Mouse (Mus musculus): Measurements from ENCODE around the gene Slc9a9. TPM values are rescaled to one million over a fixed set of nuclear protein-coding genes. Genes with fewer than 3 reads are reported as not detected.

Gene Slc9a9
- polyA plus RNA-seq, 1 experiment from 2014 or later, result 3.2 TPM

DNA sequence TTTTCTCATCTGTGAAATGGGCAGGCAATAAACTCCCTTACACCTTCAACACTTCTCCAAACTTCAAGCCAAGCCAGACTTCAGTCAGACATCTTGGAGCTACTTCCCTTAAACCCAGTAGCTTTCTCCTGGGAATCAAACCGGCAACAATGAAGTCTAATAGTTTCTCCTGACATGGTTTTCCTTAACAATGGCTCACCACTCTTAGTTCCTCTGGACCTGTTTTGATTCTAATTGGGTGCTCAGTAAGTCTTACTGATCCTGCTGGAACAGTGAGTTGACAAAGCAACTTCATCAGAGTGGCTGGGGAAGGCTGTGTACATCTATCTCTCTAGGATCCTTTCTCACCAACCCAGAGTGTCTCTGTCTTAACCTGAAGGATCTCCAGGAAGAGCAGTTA is 5.0 kb downstream of the Slc9a9 start:
- Histone ChIP-seq H3K4me3 (ENCODE audit: low read depth, low read length) (no peak overlapping the region), H3K27me3 (ENCODE audit: control insufficient read depth, insufficient read depth, low read depth, low read length) (no peaks in the 10 kb centered on the region), H3K4me2 (ENCODE audit: low read depth, low read length) (no peak overlapping the region), H3K36me3 (ENCODE audit: control insufficient read depth, insufficient read depth) (no peaks in the 10 kb centered on the region), H3K9me3 (replicated peaks; ENCODE audit: control insufficient read depth, low read length) (no peaks in the 10 kb centered on the region), H3K9ac (ENCODE audit: low read depth, low read length) (no peak overlapping the region), H3K27ac (ENCODE audit: low read length) (no peak overlapping the region), H3K4me1 (ENCODE audit: control insufficient read depth, low read depth, low read length) (no peaks in the 10 kb centered on the region; the same call in 1 of the 2 replicates)
- no peak for ATAC-seq (ENCODE audit: low read depth)
- 65% methylated on average over 1 of the region's 1 CpGs for WGBS (ENCODE audit: insufficient replicate concordance)

- 51% methylated on average over 3 of the region's 3 CpGs for WGBS (ENCODE audit: insufficient replicate concordance)
- no peak for ATAC-seq (ENCODE audit: low read depth)
- H3K4me2 ChIP-seq (ENCODE audit: low read depth, low read length), result no peak overlapping the region
- H3K27ac ChIP-seq (ENCODE audit: low read length), result no peak overlapping the region
- no peak overlapping the region for H3K9ac ChIP-seq (ENCODE audit: low read depth, low read length)
- H3K9me3 ChIP-seq (replicated peaks; ENCODE audit: control insufficient read depth, low read length), result no peaks in the 10 kb centered on the region
- H3K27me3 ChIP-seq (ENCODE audit: control insufficient read depth, insufficient read depth, low read depth, low read length), result no peaks in the 10 kb centered on the region
- no peaks in the 10 kb centered on the region for H3K4me1 ChIP-seq (ENCODE audit: control insufficient read depth, low read depth, low read length)
- H3K36me3 ChIP-seq (ENCODE audit: control insufficient read depth, insufficient read depth), result no peaks in the 10 kb centered on the region
- H3K4me3 ChIP-seq (ENCODE audit: low read depth, low read length), result no peak overlapping the region
These were observed 8.4 kb downstream of the Slc9a9 start for GRCm38 (mm10) chr9:94678021-94678655.

GRCm38 (mm10) chr9:94680468-94681094 is 10.9 kb downstream of the Slc9a9 start:
- Histone ChIP-seq H3K9ac (ENCODE audit: low read depth, low read length) (no peak overlapping the region), H3K36me3 (ENCODE audit: control insufficient read depth, insufficient read depth) (no peaks in the 10 kb centered on the region), H3K4me3 (ENCODE audit: low read depth, low read length) (no peak overlapping the region), H3K9me3 (replicated peaks; ENCODE audit: control insufficient read depth, low read length) (no peaks in the 10 kb centered on the region), H3K27me3 (ENCODE audit: control insufficient read depth, insufficient read depth, low read depth, low read length) (no peaks in the 10 kb centered on the region), H3K27ac (ENCODE audit: low read length) (no peak overlapping the region), H3K4me2 (ENCODE audit: low read depth, low read length) (no peak overlapping the region), H3K4me1 (ENCODE audit: control insufficient read depth, low read depth, low read length) (no peaks in the 10 kb centered on the region)
- WGBS (ENCODE audit: insufficient replicate concordance), result 71% methylated on average over 18 of the region's 18 CpGs
- no peak for ATAC-seq (ENCODE audit: low read depth)

DNA sequence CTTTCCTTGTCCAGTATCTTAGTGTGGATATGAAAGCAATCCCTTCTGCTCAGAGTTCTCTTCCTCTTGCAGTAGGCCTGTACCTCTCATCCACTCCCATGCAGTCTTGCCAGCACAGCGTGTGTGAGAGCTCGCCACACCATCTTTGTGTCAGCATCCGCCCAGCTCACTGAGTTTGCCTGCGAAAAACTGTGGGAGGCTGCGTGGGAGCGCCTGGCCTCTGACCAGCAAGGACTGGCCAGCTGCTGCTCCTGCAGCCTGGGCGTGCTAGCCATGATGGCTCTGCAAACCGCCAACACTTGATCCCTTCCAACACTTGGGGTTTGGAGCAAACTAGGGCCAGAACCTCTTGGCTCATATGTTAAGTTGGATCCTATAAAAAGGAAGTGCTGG is 11.4 kb downstream of the Slc9a9 start:
- WGBS (ENCODE audit: insufficient replicate concordance), result 78% methylated on average over 8 of the region's 8 CpGs
- H3K27ac ChIP-seq (ENCODE audit: low read length), result no peak overlapping the region
- H3K4me3 ChIP-seq (ENCODE audit: low read depth, low read length), result no peak overlapping the region
- H3K9me3 ChIP-seq (replicated peaks; ENCODE audit: control insufficient read depth, low read length), result no peaks in the 10 kb centered on the region
- H3K4me2 ChIP-seq (ENCODE audit: low read depth, low read length), result no peak overlapping the region
- ATAC-seq (ENCODE audit: low read depth), result no peak
- H3K4me1 ChIP-seq (ENCODE audit: control insufficient read depth, low read depth, low read length), result no peaks in the 10 kb centered on the region
- H3K27me3 ChIP-seq (ENCODE audit: control insufficient read depth, insufficient read depth, low read depth, low read length), result no peaks in the 10 kb centered on the region
- no peaks in the 10 kb centered on the region for H3K36me3 ChIP-seq (ENCODE audit: control insufficient read depth, insufficient read depth)
- H3K9ac ChIP-seq (ENCODE audit: low read depth, low read length), result no peak overlapping the region

DNA sequence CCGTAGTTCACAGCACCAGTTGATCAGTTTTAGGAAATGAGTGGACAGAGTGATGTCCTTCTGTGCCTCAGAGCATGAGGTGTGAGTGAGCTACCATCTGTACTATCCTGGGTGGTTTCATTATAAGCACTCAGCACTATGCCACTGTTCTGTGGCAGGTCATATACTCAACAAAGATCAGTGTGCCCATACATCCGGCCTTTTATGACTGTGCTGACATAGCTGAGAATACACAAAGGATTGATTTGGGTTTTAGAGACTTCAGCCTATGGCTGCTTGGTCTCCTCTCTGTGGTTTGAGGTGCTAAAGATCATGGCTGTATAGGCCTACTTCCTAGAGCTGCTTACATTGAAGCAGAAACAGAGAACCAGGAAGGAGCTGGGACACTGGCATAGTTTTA is 12.6 kb downstream of the Slc9a9 start:
- no peak for ATAC-seq (ENCODE audit: low read depth)
- Histone ChIP-seq H3K27me3 (ENCODE audit: control insufficient read depth, insufficient read depth, low read depth, low read length) (no peaks in the 10 kb centered on the region), H3K4me3 (ENCODE audit: low read depth, low read length) (no peak overlapping the region), H3K9ac (ENCODE audit: low read depth, low read length) (no peak overlapping the region), H3K4me1 (ENCODE audit: control insufficient read depth, low read depth, low read length) (no peaks in the 10 kb centered on the region), H3K4me2 (ENCODE audit: low read depth, low read length) (no peak overlapping the region), H3K27ac (ENCODE audit: low read length) (no peak overlapping the region), H3K36me3 (ENCODE audit: control insufficient read depth, insufficient read depth) (no peaks in the 10 kb centered on the region), H3K9me3 (replicated peaks; ENCODE audit: control insufficient read depth, low read length) (no peaks in the 10 kb centered on the region)
- 63% methylated on average over 2 of the region's 2 CpGs for WGBS (ENCODE audit: insufficient replicate concordance)

DNA sequence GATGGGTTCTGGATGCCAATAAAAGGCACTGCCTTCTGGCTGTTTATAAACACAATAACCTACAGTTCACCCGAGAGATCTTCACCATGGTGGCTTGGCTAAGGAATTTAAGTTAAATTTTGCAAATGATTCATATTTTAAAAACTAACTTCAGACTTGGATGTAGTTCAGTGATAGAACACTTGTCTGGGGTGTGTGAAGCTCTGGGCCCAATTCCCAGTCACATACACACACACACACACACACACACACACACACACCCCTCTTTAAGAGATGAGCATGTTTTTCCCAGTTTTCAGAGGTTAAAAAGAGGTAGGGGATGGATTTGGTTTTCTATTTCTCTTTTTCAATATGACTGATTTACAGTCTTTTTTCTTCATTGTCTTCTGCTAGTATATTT is 15.9 kb downstream of the Slc9a9 start:
- 54% methylated on average over 1 of the region's 1 CpGs for WGBS (ENCODE audit: insufficient replicate concordance)
- no peaks in the 10 kb centered on the region for H3K4me1 ChIP-seq (ENCODE audit: control insufficient read depth, low read depth, low read length)
- H3K9me3 ChIP-seq (replicated peaks; ENCODE audit: control insufficient read depth, low read length), result no peaks in the 10 kb centered on the region
- no peaks in the 10 kb centered on the region for H3K27me3 ChIP-seq (ENCODE audit: control insufficient read depth, insufficient read depth, low read depth, low read length)
- no peak overlapping the region for H3K4me3 ChIP-seq (ENCODE audit: low read depth, low read length)
- H3K36me3 ChIP-seq (ENCODE audit: control insufficient read depth, insufficient read depth), result no peaks in the 10 kb centered on the region
- H3K9ac ChIP-seq (ENCODE audit: low read depth, low read length), result no peak overlapping the region
- no peak overlapping the region for H3K27ac ChIP-seq (ENCODE audit: low read length)
- H3K4me2 ChIP-seq (ENCODE audit: low read depth, low read length), result no peak overlapping the region
- ATAC-seq (ENCODE audit: low read depth), result no peak

GRCm38 (mm10) chr9:94686380-94686779 is 16.7 kb downstream of the Slc9a9 start:
- H3K4me2 ChIP-seq (ENCODE audit: low read depth, low read length), result no peak overlapping the region
- H3K27me3 ChIP-seq (ENCODE audit: control insufficient read depth, insufficient read depth, low read depth, low read length), result no peaks in the 10 kb centered on the region
- no peaks in the 10 kb centered on the region for H3K36me3 ChIP-seq (ENCODE audit: control insufficient read depth, insufficient read depth)
- no peak overlapping the region for H3K9ac ChIP-seq (ENCODE audit: low read depth, low read length)
- H3K27ac ChIP-seq (ENCODE audit: low read length), result no peak overlapping the region
- WGBS (ENCODE audit: insufficient replicate concordance), result 76% methylated on average over 2 of the region's 2 CpGs
- H3K9me3 ChIP-seq (replicated peaks; ENCODE audit: control insufficient read depth, low read length), result no peaks in the 10 kb centered on the region
- H3K4me1 ChIP-seq (ENCODE audit: control insufficient read depth, low read depth, low read length), result no peaks in the 10 kb centered on the region; the same call in 1 of the 2 replicates
- no peak overlapping the region for H3K4me3 ChIP-seq (ENCODE audit: low read depth, low read length)
- no peak for ATAC-seq (ENCODE audit: low read depth)

DNA sequence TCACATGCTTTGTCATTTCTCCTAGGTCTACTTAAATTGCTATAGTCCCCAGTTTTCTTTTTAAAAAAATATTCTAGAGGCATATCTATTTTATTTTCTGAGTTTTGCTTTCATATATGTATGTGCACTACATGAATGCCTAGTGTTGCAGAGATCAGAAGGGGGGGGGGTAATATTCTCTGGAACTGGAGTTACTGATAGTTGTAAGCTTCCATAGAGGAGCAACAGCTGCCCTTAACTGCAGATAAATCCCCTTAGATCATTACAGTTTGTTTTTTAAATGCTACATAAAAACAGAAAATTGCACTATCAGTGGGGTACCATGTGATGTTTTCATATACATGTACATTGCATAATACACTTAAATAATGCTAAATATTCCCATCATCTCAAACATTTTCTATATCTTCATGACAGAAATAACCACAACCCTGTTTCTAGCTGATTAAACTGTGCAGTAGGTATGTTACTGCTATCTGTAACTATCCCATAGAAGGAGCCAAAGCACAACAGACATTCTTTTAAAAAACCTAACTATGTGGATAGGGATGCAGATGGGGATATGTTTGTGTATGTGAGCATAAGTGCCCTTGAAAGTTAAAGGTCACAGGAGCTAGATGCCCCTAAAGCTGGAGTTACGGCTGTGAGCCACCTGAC is 17.6 kb downstream of the Slc9a9 start:
- Histone ChIP-seq H3K27ac (ENCODE audit: low read length) (no peak overlapping the region), H3K36me3 (ENCODE audit: control insufficient read depth, insufficient read depth) (no peaks in the 10 kb centered on the region), H3K9me3 (replicated peaks; ENCODE audit: control insufficient read depth, low read length) (no peaks in the 10 kb centered on the region), H3K4me3 (ENCODE audit: low read depth, low read length) (no peak overlapping the region), H3K9ac (ENCODE audit: low read depth, low read length) (no peak overlapping the region), H3K27me3 (ENCODE audit: control insufficient read depth, insufficient read depth, low read depth, low read length) (no peaks in the 10 kb centered on the region), H3K4me1 (ENCODE audit: control insufficient read depth, low read depth, low read length) (peaks cover 6% of the 10 kb centered on the region), H3K4me2 (ENCODE audit: low read depth, low read length) (no peak overlapping the region)
- 70% methylated on average over 1 of the region's 1 CpGs for WGBS (ENCODE audit: insufficient replicate concordance)
- ATAC-seq (ENCODE audit: low read depth), result no peak

All from liver, embryonic 16.5 days (tissue).